Mouse (Mus musculus) layer of hippocampus, adult 9-10 months (tissue): ENCODE measurements around the gene Pth2.
"Not testable (repeated sequence)": the region's sequence is repeated elsewhere in the genome, so short reads cannot be mapped to it uniquely, and the experiment has no call there.

Experiments used
- DNase-seq: peaks from one replicate; pipeline ENCODE4 v3.0.0; 2022; ENCODE audit warnings: low spot score

Pth2 gene

DNA sequence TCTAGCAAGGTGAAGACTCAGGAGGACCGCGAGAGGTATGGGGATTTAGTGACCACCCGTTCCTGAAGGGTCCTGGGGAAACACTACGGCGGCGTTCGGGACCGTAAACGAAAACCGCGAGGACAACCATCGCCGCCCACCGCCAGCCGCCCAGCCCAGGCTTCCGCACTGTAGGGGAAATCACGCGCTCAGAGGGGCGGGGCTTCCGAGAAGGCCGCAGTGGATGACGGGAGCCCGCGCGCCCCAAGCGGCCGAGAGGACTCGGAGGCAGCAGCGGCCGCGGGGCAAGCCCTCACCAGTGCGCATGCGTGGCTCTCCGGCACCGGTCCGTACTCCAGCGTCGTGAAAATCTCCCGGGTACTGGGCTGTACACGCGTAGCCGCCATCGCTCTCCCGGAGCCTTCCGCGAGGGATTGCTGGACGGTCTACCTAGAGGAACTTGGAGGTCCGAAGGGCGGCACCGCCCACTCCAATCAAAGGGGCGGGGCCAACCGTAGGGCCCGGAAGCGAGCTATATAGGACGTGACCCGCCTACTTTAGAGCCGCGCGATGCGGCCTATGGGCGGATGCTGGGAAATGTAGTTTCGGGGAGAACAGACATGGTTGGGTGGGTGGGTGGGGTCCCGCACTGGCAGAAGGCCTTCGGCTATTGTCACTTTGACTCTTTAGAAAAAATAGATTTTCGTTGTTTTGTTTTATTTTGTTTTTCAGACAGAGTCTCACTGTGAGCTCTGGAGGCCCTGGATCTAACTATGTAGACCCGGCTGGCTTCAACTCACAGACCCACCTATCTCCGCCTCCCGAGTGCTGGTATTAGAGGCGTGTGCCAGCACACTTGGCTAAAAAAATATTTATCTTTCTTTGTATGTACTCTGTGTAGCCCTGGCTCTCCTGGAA lies 26.5 kb upstream of the Pth2 start, which contains the start of the genes Pih1d1 and Aldh16a1:
Gene Pih1d1 (plus strand): TSS at position 208 of the 897 bp plus-strand sequence.
Gene Aldh16a1 (minus strand): TSS at position 489 of the 897 bp plus-strand sequence.
- DNase-seq = peak; percentile 93

DNA sequence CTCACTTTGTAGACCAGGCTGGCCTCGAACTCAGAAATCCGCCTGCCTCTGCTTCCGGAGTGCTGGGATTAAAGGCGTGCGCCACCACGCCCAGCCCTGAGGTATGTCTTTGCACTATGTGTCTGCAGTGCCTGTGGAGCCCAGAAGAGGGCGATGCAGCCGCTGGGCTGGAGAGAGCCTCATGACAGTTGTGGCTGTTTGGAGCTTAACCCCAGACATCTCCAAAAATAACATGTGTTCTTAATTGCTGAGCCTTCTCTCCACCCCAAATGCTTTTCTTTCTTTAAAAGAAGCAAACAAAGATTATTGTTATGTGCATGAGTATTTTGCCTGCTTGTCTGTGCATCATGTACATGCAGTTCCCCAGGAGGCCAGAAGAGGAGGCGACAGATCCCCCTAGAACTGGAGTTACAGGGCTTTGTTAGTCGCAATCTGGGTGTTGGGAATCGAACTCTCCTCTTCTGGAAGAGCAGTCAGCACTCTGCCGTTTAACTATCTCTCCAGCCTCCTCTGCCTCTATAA lies 25.7 kb upstream of the Pth2 start:
- DNase-seq = no peak

- DNase-seq = no peak
Observed at GRCm38 (mm10) chr7:45155590-45155989, 25.2 kb upstream of the Pth2 start.

- DNase-seq = no peak
Observed at GRCm38 (mm10) chr7:45156206-45156605, 24.6 kb upstream of the Pth2 start.

GRCm38 (mm10) chr7:45157459-45157858 lies 23.3 kb upstream of the Pth2 start:
- DNase-seq = no peak

GRCm38 (mm10) chr7:45158991-45159390 lies 21.8 kb upstream of the Pth2 start:
- DNase-seq = no peak

- DNase-seq = no peak
Observed at GRCm38 (mm10) chr7:45160316-45160800, 20.4 kb upstream of the Pth2 start.

DNA sequence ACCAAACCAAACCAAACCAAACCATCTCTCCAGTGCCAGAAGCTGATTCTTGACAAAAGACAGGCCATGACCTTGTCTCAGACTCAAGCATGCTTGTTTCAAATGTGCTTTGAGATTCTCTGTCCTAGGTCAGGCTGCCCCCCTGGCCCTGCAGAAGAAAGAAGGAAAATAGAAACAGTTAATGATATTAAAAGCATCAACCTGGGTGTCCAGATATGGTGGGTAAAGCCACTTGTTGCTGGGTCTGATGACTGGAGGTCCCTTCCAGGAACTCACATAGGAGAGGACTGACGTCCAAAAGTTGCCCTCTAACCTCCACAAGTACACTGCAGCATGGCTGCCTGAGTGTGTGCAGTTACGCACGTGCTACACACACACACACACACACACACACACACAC lies 19.9 kb upstream of the Pth2 start:
- no peak for DNase-seq

GRCm38 (mm10) chr7:45161612-45162473 lies 19.0 kb upstream of the Pth2 start:
- DNase-seq = peak; percentile 86

- DNase-seq = no peak
Observed at GRCm38 (mm10) chr7:45162551-45162950, 18.2 kb upstream of the Pth2 start.

DNA sequence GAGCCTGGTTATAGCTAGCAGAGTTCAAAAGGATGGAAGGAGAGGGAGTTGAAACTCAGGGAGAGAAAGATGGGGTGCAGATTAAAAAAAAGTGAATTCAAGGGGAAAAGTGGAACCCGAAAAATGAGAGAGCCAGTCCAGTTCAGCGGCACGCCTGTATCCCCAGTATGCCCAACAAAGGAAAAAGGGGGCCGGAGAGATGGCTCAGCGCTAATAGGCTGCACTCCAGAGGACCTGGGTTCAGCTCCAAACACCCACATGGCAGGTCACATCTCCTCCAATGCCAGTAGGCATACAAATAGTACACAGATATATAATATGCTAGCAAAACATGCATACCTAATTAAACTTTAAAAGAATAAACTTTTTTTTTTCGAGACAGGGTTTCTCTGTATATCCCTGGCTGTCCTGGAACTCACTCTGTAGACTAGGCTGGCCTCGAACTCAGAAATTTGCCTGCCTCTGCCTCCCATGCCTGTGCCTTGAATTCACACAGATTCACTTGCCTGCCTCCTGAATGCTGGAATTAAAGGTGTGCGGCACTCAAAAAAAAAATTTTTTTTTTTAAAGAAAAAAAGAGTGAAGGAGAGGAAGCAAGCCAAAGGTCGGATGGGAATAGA lies 17.7 kb upstream of the Pth2 start:
- no peak for DNase-seq

GRCm38 (mm10) chr7:45163735-45164490 lies 16.9 kb upstream of the Pth2 start, which contains the start of gene Slc17a7:
Slc17a7 (plus strand) TSS chr7:45163949.
- DNase-seq = no peak

DNA sequence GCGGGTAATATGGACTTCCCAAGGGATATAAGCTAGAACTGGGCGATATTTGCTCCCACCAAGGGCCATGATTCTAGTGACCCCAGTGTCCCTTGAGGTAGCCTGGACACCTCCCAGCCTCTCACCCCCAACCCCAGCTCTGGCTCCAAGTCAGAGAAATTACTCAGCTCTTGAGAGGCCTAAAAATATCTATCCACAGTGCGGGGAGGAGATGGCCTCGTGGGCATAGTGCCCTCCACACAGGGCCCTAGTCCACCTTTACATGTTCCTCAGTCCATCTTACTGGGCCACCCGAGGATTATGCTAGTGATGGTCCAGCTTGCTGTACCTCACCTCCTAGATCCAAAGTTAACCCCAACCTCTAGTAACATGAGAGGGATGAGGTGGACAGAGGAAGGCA lies 16.0 kb upstream of the Pth2 start:
- no peak for DNase-seq

- DNase-seq = no peak
Observed at GRCm38 (mm10) chr7:45165701-45166100, 15.1 kb upstream of the Pth2 start.

DNA sequence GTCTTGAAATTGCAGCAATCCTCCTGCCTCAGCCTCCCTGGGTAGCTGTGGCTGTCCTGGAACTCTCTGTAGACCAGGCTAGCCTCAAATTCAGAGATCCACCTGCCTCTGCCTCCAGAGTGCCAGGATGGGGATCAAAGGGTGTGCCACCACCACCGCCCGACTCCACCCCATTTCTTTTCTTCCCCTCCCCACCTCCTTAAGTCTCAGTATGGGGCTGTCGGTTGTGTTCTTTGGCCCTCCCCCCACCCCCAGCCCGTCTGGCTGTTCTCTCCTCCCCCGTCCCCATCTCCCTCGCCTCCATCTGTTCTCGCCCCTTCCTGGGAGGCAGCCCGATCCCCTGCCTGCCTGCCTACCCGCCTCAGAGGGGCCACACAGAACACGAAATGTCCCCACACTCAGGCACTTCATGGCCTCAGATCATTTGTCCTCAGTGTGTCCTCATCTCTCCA lies 13.8 kb upstream of the Pth2 start:
- DNase-seq = no peak

DNA sequence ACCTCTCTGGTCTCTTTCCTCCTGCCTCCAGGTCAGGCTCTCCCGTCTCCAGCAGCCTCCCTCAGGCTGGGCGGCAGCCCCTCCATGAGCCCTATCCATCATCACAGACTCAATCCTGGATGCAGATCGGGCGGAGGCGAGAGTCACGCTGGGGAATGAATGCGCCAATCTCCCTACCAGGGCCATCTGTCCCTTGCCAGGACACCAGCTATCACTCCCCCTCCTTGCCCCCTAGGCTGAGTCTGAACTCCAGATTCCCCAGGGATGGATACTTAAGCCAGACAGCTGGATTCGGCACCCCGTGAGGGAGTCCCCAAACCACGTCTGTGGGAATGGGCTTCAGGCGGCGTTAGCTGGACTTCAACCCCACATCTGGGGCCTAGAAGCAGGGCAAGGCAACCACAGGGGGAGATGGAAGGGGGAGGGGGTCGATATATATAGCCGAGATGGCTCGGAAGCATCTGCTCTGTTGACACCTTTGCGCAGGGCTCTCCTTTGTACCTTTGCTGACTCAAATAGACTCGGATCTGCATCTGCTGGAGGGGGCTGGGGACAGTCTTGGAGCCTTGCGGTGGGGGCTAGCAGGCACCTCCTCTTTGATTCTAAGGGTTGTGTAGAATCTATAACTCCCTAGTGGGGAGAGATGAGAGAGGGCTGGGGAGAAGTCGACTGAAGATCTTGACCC lies 12.9 kb upstream of the Pth2 start:
- no peak for DNase-seq

GRCm38 (mm10) chr7:45168656-45169055 lies 12.1 kb upstream of the Pth2 start:
- no peak for DNase-seq

GRCm38 (mm10) chr7:45169495-45169894 lies 11.3 kb upstream of the Pth2 start:
- no peak for DNase-seq

GRCm38 (mm10) chr7:45172974-45173373 lies 7.8 kb upstream of the Pth2 start:
- no peak for DNase-seq

GRCm38 (mm10) chr7:45173772-45174171 lies 7.0 kb upstream of the Pth2 start:
- not testable (repeated sequence) for DNase-seq
